Mouse (Mus musculus) thymus, postnatal 36 days (tissue): ENCODE results near the gene Ppp2r5e.
"Not testable (repeated sequence)": the region's sequence is repeated elsewhere in the genome, so short reads cannot be mapped to it uniquely, and the experiment has no call there.

Source experiments
- DNase-seq, 2 experiments: peaks; one replicate each; pipeline ENCODE4 v3.0.0; 2022; ENCODE audit warnings: mixed read lengths in 2 of 2

The Ppp2r5e gene

GRCm38 (mm10) chr12:75536566-75536965 is 59.5 kb downstream of the Ppp2r5e start:
- DNase-seq = no peak

- DNase-seq = no peak
Observed at GRCm38 (mm10) chr12:75533145-75533544, 62.9 kb downstream of the Ppp2r5e start.

GRCm38 (mm10) chr12:75531895-75532294 is 64.2 kb downstream of the Ppp2r5e start:
- no peak for DNase-seq

GRCm38 (mm10) chr12:75528857-75529808 is 66.9 kb downstream of the Ppp2r5e start:
- DNase-seq = no peak

DNA sequence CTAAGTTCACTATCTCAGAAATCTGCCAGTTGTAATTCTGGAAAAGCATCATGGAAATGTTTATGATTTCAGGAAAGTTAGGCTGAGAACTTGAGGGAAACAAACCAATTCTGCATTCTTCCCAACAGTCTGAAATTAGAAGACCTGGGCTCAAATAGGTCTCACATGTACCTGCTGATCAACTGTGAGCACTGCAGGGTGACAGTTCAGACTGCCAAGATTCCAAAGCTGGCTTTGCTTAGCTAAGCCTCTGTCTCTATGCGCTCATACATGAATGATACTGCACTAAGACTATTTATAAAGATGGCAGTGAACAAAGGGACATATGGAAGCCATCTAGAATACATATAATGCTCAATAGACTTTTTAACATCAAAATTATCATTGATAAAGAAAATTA is 67.7 kb downstream of the Ppp2r5e start:
- no peak for DNase-seq

DNA sequence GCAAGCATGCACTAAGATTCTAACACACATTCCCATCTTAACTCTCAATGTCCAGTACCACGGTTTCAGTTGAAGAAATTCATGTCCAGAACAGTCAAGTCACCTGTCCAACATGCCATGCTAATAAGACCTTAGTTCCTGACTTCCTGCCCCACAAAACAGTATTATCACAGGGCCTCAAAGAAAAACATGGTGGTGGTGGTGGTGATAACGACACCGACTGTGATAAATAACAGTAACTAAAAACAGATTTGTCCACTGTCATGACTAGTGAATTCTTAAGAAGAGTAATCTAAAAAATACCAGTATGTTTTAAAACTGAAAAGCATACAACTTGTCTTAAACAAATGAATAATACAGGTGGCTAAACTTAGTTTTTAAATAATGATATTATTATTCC is 71.8 kb downstream of the Ppp2r5e start:
- DNase-seq = no peak

DNA sequence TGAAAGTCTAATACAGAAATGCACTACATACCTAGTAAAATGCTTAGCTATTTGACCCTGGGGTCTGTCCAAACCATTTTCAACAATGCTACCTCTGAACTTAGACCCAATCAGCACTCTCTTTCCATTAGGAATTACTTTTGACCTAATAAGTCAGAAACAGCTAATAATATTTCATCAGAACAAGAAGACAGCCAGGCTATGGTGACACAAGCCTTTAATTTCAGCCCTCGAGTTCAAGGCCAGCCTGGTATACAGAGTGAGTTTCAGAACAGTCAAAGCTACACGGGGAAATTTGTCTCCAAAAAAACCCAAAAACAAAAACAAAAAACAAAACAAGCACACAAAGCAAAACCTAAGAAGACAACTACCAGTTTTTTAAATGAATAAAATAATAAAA is 73.1 kb downstream of the Ppp2r5e start:
- no peak for DNase-seq

DNA sequence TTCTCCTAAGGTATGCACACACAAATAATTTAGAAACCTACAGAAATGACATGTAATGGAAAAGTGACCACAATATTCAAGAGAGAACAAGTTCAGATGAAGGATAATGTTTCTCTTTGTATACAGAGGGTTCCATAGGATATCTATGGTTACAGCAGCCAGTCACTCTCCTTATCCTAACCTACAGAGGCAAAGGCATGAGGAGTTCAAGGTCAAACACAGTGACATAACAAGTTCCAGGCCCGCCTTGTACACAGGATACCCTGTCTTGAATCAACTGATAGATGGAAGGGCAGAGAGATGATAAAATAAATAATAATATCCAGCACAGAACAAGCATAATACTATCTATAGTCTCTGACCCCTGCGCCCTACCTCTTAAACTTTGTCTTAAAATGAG is 73.7 kb downstream of the Ppp2r5e start:
- DNase-seq = no peak

- no peak for DNase-seq
Observed at GRCm38 (mm10) chr12:75520395-75520794, 75.7 kb downstream of the Ppp2r5e start.

- DNase-seq = no peak
Observed at GRCm38 (mm10) chr12:75519181-75519940, 76.7 kb downstream of the Ppp2r5e start.

GRCm38 (mm10) chr12:75515301-75515906 is 80.6 kb downstream of the Ppp2r5e start:
- DNase-seq = no peak

DNA sequence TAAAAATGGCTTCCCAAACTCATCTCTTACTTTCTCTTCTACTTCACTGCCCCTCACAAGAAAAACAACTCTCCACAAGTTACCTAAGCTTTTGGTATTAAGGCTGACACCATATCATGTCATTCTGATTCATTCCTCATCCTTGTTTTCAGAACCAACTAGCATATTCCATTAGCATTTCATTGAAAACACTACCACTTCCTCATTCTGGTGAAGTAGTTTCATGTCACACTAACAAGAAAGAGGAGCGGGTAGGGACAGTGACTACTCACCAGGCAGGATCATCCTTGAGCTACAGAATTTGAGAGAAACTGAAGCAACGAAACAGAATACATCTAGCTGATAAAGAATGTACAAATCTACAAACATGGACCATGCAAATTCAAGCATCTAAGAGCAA is 84.5 kb downstream of the Ppp2r5e start:
- DNase-seq = no peak

DNA sequence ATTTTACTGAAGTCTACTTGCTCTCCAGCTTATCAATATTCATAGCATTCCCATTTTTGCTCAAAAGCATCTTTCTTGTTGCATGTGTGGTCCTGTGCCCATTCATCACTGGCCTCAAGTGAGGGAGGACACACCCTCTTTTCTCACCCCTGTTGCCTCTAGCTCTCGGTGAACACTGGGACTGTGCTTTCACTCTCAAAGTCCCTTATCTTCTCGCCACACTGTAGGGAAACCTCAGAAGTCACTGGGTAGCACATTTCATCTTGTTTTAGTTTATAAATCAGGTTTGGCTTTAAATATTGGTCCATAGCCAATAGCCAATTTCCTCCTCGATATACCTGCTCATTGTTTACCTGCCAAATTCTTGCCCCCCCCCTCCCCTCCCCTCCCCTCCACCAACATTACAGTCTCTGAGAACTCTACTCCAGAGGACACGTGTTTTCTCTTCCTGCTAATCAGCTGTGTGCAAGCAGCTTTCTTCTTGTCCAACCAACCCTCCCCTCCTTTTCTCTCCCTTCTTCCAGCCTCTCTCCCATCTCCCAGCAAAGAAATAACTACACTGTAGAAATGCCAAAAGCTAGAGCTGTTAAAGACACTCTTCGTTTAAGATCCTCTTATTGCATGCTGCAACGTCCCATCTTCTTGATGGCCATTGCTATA is 90.9 kb downstream of the Ppp2r5e start:
- DNase-seq = no peak

GRCm38 (mm10) chr12:75502664-75503063 is 93.4 kb downstream of the Ppp2r5e start:
- DNase-seq = no peak

- no peak for DNase-seq
Observed at GRCm38 (mm10) chr12:75497698-75498097, 98.3 kb downstream of the Ppp2r5e start.

GRCm38 (mm10) chr12:75495636-75496035 is 100.4 kb downstream of the Ppp2r5e start:
- no peak for DNase-seq

DNA sequence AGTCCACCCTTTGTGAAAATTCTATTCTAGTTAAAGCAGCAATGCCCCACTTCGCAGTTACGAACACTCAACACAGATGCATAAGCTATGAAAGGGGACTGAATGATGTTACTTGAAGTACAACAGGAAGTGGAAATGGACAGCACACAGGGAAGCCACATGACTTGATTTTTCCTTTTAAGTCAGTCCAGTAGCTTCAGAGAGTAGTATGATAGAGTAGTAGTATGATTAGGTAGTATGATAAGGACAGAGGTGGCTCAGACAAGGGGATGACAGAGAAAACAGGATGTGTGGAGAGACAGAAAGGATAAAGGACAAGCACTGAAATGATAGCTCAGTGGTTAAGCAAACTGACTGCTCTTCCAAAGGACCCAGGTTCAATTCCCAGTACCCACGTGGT is 101.4 kb downstream of the Ppp2r5e start:
- DNase-seq = no peak

- no peak for DNase-seq
Observed at GRCm38 (mm10) chr12:75492549-75493327, 103.3 kb downstream of the Ppp2r5e start.

DNA sequence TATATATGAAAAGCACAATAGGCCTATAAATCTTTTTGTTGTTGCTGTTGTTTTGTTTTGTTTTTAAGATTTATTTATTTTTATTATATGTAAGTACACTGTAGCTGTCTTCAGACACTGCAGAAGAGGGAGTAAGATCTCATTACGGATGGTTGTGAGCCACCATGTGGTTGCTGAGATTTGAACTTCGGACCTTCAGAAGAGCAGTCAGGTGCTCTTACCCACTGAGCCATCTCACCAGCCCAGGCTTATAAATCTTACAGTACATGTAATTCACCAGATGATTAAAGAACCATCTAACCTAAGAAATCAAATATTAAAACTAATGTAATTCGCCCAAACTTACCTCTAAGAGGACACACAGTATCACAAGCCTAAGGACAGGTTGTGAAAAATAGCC is 103.9 kb downstream of the Ppp2r5e start:
- not testable (repeated sequence) for DNase-seq

DNA sequence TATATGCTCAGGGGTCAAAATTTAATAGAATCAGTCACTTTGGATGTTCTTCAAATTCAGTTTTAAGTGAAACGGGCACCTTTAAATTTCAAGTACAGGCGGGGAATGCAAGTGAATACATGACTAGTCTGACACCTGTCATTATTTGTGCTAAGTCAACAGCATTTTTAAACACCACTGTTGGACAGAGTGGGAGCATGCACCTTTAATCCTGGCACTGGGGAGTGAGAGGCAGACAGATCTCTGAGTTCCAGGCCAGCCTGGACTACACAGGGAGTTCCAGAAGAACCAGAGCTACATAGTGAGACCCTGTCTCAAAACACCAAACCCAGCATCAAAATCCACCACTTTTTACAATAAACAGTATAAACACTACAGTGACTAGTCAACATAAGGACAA is 108.5 kb downstream of the Ppp2r5e start:
- DNase-seq = no peak

DNA sequence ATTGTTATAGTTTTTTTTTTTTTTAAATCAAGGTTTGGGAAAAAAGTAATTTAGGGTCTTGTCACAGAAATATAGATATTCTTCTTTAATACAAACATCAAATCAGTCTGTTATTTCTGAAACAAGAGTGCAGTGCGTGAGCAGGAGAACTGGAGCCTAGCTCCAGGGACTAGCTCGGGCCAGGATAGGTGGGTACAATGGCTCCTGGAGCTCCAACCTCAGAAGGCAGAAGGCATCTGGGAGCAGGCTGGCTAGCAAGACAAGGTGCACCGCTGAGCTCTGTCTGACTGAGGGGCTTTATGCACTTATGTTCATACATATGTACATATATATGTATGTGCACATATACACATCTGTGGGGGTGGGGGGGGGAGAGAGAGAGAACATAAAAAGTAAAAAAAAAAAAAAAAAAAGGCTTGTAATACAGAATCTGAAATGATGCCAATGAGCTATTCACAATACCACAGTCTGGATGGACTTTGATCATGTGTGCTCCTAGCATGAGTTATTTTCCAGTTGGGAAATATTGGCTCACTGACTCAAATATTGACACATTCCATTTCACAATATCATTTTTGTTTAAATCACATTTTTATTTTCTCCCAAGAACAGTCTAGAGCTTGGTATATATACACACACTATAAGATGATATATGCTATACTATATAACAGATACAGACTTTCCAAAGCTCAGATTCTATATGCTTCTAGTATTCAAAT is 109.3 kb downstream of the Ppp2r5e start:
- DNase-seq = no peak
